Mouse (Mus musculus) layer of hippocampus, postnatal 36 days (tissue): Measurements from ENCODE around the gene Gm8265. TPM values are rescaled to one million over a fixed set of nuclear protein-coding genes. Genes with fewer than 3 reads are reported as not detected.
"Not testable (repeated sequence)": the region's sequence is repeated elsewhere in the genome, so short reads cannot be mapped to it uniquely, and the experiment has no call there.

ENCODE experiments used
- DNase-seq, 2 experiments: peaks; one replicate each; pipeline ENCODE4 v3.0.0; 2022
- total RNA-seq, 2 experiments: library from RNA; stranded (reverse); gene quantifications; 2 replicates each; pipeline ENCODE4 v1.2.3; 2021

Gene Gm8265
- total RNA-seq, result not detected

DNA sequence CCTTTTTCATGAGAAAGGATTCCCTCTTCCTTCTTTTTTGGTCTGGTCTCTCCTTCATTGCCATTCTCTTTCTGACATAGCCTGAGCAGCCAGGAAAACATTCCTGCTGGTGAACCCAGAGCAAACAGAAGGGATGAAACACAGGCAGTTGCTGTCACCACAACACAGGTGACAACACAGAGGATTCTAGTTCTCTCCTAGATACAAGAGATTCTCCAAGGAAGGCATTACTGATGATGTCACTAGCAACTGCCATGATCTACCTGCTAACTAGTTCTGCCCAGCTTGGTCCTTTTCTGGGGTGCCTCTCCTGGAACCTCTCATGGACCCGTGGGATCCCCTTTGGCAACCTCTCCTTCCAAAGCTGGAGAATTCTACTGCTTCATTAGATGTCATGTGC is at the start of gene Gm8265:
TSS of gene Gm8265 (minus strand) at position 101 of the 400 bp plus-strand sequence.
- not testable (repeated sequence) for DNase-seq

Other genes starting within 250 kb of the Gm8265 start
- not detected for gene Gm3500, start 244.0 kb downstream of the Gm8265 start, total RNA-seq
- gene Gm3194, start 177.6 kb downstream of the Gm8265 start, total RNA-seq, result 1 to 10 TPM; 3.3 to 3.8 TPM
- not detected for gene Gm8246, start 155.2 kb downstream of the Gm8265 start, total RNA-seq
- not detected for gene Gm3187, start 148.8 kb downstream of the Gm8265 start, total RNA-seq
- gene Gm3488, start 131.4 kb downstream of the Gm8265 start, total RNA-seq, result under 1 TPM; 0.35 to 0.78 TPM
- gene Gm3532, start 94.5 kb downstream of the Gm8265 start, total RNA-seq, result not detected
- gene Gm9603, start 54.4 kb upstream of the Gm8265 start, total RNA-seq, result not detected
- gene Gm3373, start 108.5 kb upstream of the Gm8265 start, total RNA-seq, result 1 to 10 TPM in 1 of 2 experiments, under 1 TPM in 1; 0.56 to 1.1 TPM
- gene Gm3383, start 175.0 kb upstream of the Gm8265 start, total RNA-seq, result 1 to 10 TPM; 3.3 to 3.8 TPM
- gene Gm3424, start 197.3 kb upstream of the Gm8265 start, total RNA-seq, result not detected
- gene Gm8237, start 247.4 kb upstream of the Gm8265 start, total RNA-seq, result 1 to 10 TPM; 1.0 to 1.1 TPM